Mouse (Mus musculus): ENCODE measurements around the gene Dnm3.

GRCm38 (mm10) chr1:162295443-162295842, 182.4 kb downstream of the Dnm3 start:
- TF ChIP-seq POLR2A (IDR thresholded peaks at IDR 0.05; ENCODE audit: low read depth, low read length) (no peak), CTCF (IDR thresholded peaks at IDR 0.05; ENCODE audit: extremely low read depth, insufficient read depth, insufficient read length, insufficient replicate concordance) (no peak)
